Mouse (Mus musculus) neural tube, embryonic 15.5 days (tissue): Measurements from ENCODE around the gene Kpna1. TPM values are rescaled to one million over a fixed set of nuclear protein-coding genes. Genes with fewer than 3 reads are reported as not detected.
A peak's percentile ranks its signal among the peaks of the same experiment; 100 is the strongest.

ENCODE experiments used
- ATAC-seq: fragments of 200-750 bp; cut with Nextera tagmentation; 2 replicates; pipeline ENCODE4 v1.8.0; 2017; ENCODE audit warnings: mild to moderate bottlenecking, moderate TSS enrichment, moderate library complexity; ENCODE audit not compliant: low FRiP score
- H3K27ac ChIP-seq: fragments of 300-500 bp; sonication (generic); replicated peaks from 2 replicates; pipeline ENCODE4 v1.5.1; 2015; ENCODE audit warnings: mild to moderate bottlenecking, inconsistent platforms
- H3K27me3 ChIP-seq: fragments of 300-500 bp; sonication (generic); replicated peaks from 2 replicates; pipeline ENCODE4 v1.6.1; 2015; ENCODE audit warnings: inconsistent platforms
- H3K36me3 ChIP-seq: fragments of 300-500 bp; sonication (generic); 2 replicates; pipeline ENCODE4 v1.6.1; 2015; ENCODE audit warnings: inconsistent platforms
- H3K4me1 ChIP-seq: fragments of 300-500 bp; sonication (generic); 2 replicates; pipeline ENCODE4 v1.6.1; 2015; ENCODE audit warnings: inconsistent platforms
- H3K4me2 ChIP-seq: fragments of 300-500 bp; sonication (generic); 2 replicates; pipeline ENCODE4 v1.6.1; 2015; ENCODE audit warnings: inconsistent platforms, mild to moderate bottlenecking, moderate library complexity
- H3K4me3 ChIP-seq: fragments of 300-500 bp; sonication (generic); replicated peaks from 2 replicates; pipeline ENCODE4 v1.5.1; 2015; ENCODE audit warnings: mild to moderate bottlenecking, inconsistent platforms
- H3K9ac ChIP-seq: fragments of 300-500 bp; sonication (generic); replicated peaks from 2 replicates; pipeline ENCODE4 v1.6.1; 2015; ENCODE audit warnings: mild to moderate bottlenecking, inconsistent platforms
- H3K9me3 ChIP-seq: fragments of 300-500 bp; sonication (generic); replicated peaks from 2 replicates; pipeline ENCODE4 v1.6.1; 2016; ENCODE audit warnings: inconsistent platforms
- WGBS: fragments of 180-500 bp; shearing (Covaris S2); methylation state at CpG from one replicate; pipeline ENCODE4 v1.1.7; 2015; ENCODE audit warnings: mixed read lengths; 5-methylcytosine and 5-hydroxymethylcytosine counted together
- polyA plus RNA-seq: library from polyadenylated mRNA; unstranded; fragments of >200 nt; fragmentation: Nextera tagmentation; extraction: Ambion mirVana; gene quantifications from 2 replicates; pipeline ENCODE4 v1.2.1, GENCODE M21; 2015

The Kpna1 gene
- polyA plus RNA-seq, 1 experiment from 2014 or later, result 65.6 TPM

DNA sequence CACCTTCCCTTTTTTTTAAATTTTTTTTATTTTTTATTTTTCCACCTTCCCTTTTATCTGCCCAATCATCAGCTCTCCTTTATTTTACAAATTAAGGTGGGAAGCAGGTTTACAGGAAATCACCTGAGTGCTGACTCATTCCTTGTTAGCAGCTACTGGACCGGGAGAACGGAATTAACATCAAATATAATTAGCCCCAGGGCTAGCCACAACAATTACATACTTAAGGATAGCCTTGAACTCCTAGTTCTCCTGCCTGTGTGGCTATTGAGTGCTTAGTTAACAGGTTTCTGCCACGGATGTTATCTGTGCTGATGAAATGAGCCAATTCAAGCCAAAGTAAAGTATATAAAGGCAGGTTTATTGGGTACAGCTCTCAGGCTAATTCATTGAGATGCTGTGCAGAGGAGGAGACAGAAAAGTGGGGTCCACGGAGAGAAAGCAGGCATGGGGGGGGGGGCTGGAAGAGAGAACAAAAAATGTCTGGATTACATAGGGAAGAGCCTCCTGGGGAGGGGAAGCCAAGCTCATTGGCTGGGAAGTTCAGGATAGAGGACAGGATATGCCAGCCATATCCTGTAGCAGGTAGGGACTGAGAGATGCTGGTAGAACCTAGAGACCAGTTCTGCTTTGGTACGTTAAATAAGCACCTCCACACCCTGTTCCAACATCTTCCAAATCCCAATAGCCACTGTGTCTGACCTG is 12.0 kb upstream of the Kpna1 start:
- no peaks in the 10 kb centered on the region for H3K36me3 ChIP-seq
- H3K4me1 ChIP-seq, result no peaks in the 10 kb centered on the region
- 49% methylated on average over 5 of the region's 5 CpGs for WGBS
- no peaks in the 10 kb centered on the region for H3K9me3 ChIP-seq
- H3K4me3 ChIP-seq, result no peak overlapping the region
- H3K9ac ChIP-seq, result no peak overlapping the region
- no peak overlapping the region for H3K27ac ChIP-seq
- no peak for ATAC-seq
- H3K27me3 ChIP-seq, result no peaks in the 10 kb centered on the region
- H3K4me2 ChIP-seq, result no peak overlapping the region

DNA sequence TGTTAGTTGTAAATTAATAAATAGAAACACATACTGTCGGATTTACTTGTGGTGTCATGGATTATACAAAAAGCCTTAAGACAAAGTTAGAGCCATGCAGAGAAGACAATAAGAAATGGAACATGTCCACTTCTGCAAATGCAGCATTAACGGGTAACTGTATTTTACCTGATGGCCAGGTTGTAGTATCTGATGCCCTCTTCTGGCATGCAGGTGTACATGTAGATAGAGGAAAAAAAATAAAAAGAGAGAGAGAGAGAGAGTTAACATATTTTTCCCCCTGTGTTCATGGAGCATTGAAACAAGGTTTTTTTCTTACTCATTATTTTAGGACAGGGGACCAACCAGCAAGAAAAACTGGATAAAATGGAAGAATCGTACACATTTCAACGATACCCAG is 11.2 kb upstream of the Kpna1 start:
- H3K9me3 ChIP-seq, result no peaks in the 10 kb centered on the region
- no peak overlapping the region for H3K9ac ChIP-seq
- no peaks in the 10 kb centered on the region for H3K27me3 ChIP-seq
- H3K4me1 ChIP-seq, result no peaks in the 10 kb centered on the region
- no peak overlapping the region for H3K27ac ChIP-seq
- H3K4me2 ChIP-seq, result no peak overlapping the region
- ATAC-seq, result no peak
- H3K4me3 ChIP-seq, result no peak overlapping the region
- WGBS, result 88% methylated on average over 4 of the region's 4 CpGs
- no peaks in the 10 kb centered on the region for H3K36me3 ChIP-seq

DNA sequence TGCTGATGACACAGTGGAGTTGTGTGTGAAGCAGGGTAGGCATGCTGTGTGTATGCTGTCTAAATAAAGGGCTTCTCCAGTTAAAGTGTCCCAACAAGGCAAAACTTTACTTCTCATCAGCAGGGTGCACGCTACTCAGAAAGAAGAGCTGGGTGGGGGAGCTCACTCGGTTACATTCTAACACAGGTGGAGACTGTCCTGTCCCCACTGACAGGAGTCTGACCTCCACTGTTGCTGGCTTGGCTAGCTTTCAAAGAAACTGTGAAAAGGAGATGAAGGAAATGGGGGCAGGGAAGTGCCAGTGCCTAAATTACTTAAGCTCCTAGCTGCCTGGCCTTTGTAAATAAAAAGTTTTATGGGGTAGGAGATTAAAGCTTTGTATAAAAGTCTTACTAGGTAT is 10.4 kb upstream of the Kpna1 start:
- H3K9me3 ChIP-seq, result no peaks in the 10 kb centered on the region
- no peak overlapping the region for H3K9ac ChIP-seq
- H3K4me2 ChIP-seq, result no peak overlapping the region
- ATAC-seq, result no peak
- 52% methylated on average over 2 of the region's 2 CpGs for WGBS
- H3K4me1 ChIP-seq, result no peaks in the 10 kb centered on the region
- H3K27ac ChIP-seq, result no peak overlapping the region
- H3K36me3 ChIP-seq, result no peaks in the 10 kb centered on the region
- no peaks in the 10 kb centered on the region for H3K27me3 ChIP-seq
- no peak overlapping the region for H3K4me3 ChIP-seq

DNA sequence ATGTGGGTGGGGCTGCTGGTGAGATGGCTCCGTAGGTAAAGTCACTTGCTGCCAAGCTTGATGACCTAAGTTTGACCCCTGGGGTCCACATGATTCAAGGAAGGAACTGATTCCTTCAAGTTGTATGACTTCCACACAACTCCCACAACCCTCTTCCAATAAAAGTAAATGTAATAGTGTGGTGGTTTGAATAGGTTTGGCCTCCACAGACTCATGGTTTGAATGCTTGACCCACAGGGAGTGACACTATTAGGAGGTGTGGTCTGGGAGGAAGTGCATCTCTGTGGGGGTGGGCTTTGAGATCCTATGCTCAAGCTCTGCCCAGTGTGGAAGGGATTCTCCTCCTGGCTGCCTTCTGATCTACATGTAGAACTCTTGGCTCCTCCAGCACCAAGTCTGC is 4.5 kb upstream of the Kpna1 start:
- Histone ChIP-seq H3K4me2 (no peak overlapping the region), H3K4me1 (no peaks in the 10 kb centered on the region), H3K36me3 (no peaks in the 10 kb centered on the region), H3K4me3 (no peak overlapping the region), H3K9ac (no peak overlapping the region), H3K27ac (no peak overlapping the region), H3K9me3 (no peaks in the 10 kb centered on the region), H3K27me3 (no peaks in the 10 kb centered on the region)
- WGBS, result 58% methylated on average over 1 of the region's 1 CpGs
- ATAC-seq, result no peak

DNA sequence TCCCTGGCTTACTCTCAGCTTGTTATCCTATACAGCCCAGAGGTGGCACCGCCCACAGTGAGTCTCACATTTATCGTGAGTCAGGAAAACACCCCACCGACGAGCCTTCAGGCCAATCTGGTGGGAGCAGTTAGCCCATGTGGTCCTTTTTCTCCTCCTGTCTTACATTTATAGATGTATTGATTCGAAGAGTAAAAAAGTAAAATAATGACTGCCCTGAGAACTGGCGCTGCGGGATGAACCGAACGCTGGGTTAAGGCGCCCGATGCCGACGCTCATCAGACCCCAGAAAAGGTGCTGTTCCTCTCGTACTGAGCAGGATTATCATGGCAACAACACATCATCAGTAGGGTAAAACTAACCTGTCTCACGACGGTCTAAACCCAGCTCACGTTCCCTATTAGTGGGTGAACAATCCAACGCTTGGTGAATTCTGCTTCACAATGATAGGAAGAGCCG is 2.8 kb downstream of the Kpna1 start:
- Histone ChIP-seq H3K9ac (no peak overlapping the region), H3K4me3 (no peak overlapping the region), H3K4me1 (peaks cover 19% of the 10 kb centered on the region), H3K27me3 (0 out of 2 replicates have a peak, but pooled peaks cover 7% of the 10 kb centered on the region), H3K36me3 (no peaks in the 10 kb centered on the region), H3K4me2 (no peak overlapping the region), H3K9me3 (0 out of 2 replicates have a peak, but pooled peaks cover 3% of the 10 kb centered on the region), H3K27ac (no peak overlapping the region)
- ATAC-seq, result peak; percentile 33; the same call in 1 of the 2 replicates
- 51% methylated on average over 19 of the region's 19 CpGs for WGBS

DNA sequence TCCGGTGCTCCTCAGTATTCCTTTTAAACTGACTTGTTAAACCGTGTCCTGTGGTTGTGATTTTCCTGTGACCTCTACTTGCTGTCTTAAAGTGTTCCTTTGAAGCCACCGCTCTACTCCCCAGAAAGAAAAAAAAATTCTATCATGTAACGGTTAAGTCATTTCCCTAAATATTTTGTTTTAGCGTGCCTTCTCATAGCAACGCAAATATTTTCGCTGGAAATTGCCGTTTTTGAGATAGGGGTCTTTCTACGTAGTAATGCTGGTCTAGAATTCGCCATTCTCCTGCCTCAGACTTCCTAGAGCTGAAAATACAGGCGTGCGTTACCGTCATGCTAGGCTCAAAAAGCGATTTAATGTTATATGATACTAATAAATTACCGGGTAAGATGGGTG is 4.0 kb downstream of the Kpna1 start:
- 4% methylated on average over 15 of the region's 15 CpGs for WGBS
- Histone ChIP-seq H3K9ac (peak overlapping the region; percentile 69), H3K4me1 (peaks cover 25% of the 10 kb centered on the region), H3K9me3 (0 out of 2 replicates have a peak, but pooled peaks cover 3% of the 10 kb centered on the region), H3K27ac (peak overlapping the region; percentile 96), H3K27me3 (0 out of 2 replicates have a peak, but pooled peaks cover 7% of the 10 kb centered on the region), H3K36me3 (no peaks in the 10 kb centered on the region), H3K4me3 (peak overlapping the region; percentile 65), H3K4me2 (peak overlapping the region; percentile 67)
- peak; percentile 15; the same call in 1 of the 2 replicates for ATAC-seq

DNA sequence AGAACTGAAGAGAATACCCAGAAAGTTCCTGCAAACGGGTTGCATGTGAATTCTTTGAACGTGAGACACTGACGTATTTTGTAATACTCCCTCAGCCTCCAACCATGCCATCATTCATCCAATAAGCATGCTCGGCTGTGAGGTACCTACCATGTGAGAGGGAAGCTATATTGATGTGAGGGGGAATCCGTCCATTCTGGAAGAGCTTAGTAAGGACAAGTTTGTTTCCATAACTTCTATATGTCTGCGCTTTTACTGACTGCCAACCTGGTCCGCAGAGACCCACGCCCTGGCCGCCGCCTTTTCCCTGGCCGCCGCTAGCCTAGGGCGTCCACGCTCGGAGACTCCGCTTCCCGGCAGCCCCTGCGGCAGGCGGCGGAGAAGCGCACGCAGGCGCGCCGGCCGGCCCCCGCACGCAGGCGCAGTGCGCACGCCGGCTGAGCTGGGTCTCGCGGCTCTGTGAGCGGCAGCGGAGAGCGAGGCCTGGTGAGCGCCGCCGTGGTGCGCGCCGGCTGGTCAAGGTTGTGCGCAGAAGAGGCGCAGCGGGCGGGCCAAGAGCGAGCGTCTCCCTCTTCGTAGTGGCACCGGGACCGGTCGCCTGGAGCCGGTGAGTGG is 4.5 kb downstream of the Kpna1 start:
- H3K9me3 ChIP-seq, result 0 out of 2 replicates have a peak, but pooled peaks cover 3% of the 10 kb centered on the region
- peak; percentile 96 for ATAC-seq
- 0 out of 2 replicates have a peak, but pooled peaks cover 7% of the 10 kb centered on the region for H3K27me3 ChIP-seq
- peak overlapping the region; percentile 96 for H3K27ac ChIP-seq
- peak overlapping the region; percentile 67 for H3K4me2 ChIP-seq
- H3K4me3 ChIP-seq, result peak overlapping the region; percentile 65
- H3K9ac ChIP-seq, result peak overlapping the region; percentile 69
- peaks cover 28% of the 10 kb centered on the region for H3K4me1 ChIP-seq
- under 1% methylated on average over 52 of the region's 54 CpGs for WGBS
- no peaks in the 10 kb centered on the region for H3K36me3 ChIP-seq

DNA sequence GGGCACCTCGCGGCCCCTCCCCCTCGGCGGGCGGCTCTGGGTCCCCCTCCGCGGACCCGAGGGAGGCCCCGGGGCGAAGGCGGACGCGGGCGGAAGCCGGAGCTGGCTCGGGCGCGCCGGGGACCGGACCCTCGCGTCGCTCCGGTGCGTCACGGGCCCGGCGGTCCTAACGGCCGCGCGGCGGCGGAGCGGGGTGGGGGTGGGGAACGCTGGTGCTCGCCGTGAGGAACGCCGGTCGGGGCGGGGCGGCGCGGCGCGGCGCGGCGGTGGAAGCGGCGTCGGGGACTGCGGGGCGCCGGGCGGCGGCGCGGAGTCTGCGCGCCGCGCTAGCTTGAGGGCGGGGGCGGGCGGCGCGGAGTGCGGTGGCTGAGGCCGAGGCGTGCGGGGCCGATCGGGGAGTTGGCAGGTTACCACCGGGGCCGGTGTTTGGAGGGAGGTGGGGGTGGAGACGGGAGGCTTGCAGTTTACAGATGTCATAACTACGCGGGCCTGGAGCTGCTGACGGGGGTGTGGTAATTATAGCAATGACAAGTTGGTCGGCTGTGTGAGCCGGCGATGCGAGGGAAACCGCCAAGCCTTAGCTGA is 5.1 kb downstream of the Kpna1 start:
- Histone ChIP-seq H3K27ac (peak overlapping the region; percentile 96), H3K9me3 (0 out of 2 replicates have a peak, but pooled peaks cover 3% of the 10 kb centered on the region), H3K9ac (peak overlapping the region; percentile 69), H3K36me3 (no peaks in the 10 kb centered on the region), H3K27me3 (0 out of 2 replicates have a peak, but pooled peaks cover 7% of the 10 kb centered on the region), H3K4me3 (peak overlapping the region; percentile 65), H3K4me1 (peaks cover 28% of the 10 kb centered on the region), H3K4me2 (peak overlapping the region; percentile 67)
- under 1% methylated on average over 70 of the region's 86 CpGs for WGBS
- ATAC-seq, result peak; percentile 86

DNA sequence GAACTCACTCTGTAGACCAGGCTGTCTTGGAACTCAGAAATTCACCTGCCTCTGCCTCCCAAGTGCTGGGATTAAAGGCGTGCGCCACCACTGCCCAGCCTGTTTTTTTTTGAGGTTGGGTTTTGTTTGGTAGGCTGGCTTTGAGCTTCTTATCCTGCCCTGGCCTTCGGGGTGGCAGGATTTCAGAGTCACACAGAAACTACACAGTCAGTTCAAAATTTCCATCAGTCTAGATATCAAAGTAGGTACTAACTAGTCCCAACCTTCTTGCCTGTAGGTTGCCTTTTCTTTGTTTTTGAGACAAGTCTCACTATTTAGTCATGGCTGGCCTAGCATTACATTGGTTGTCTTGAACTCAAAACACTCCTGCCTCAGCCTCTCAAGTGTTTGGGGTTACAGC is 5.9 kb downstream of the Kpna1 start:
- WGBS, result 63% methylated on average over 3 of the region's 3 CpGs
- no peak overlapping the region for H3K27ac ChIP-seq
- peak overlapping the region; percentile 65 for H3K4me3 ChIP-seq
- no peak overlapping the region for H3K9ac ChIP-seq
- H3K27me3 ChIP-seq, result 0 out of 2 replicates have a peak, but pooled peaks cover 7% of the 10 kb centered on the region
- no peak for ATAC-seq
- no peaks in the 10 kb centered on the region for H3K36me3 ChIP-seq
- H3K4me2 ChIP-seq, result peak overlapping the region; percentile 67
- peaks cover 28% of the 10 kb centered on the region for H3K4me1 ChIP-seq
- 0 out of 2 replicates have a peak, but pooled peaks cover 3% of the 10 kb centered on the region for H3K9me3 ChIP-seq

DNA sequence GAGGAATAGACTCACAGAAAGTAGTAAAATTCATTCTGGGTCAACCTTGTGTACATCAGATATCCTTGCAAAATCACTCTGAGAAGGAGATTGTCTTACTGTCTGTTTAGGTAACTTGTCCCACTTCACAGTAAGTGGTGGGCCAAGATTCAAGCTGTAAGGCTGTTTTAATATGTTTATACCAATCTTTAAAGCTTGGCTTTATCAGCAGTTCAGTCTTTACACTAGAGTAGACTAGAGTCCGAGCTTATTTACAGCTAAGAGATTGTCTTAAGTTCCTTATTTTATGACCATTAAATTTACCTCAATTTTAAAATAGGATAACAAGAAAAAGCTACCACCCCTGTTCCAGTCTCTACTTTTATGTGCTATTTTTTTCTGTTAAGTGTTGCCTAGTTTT is 9.4 kb downstream of the Kpna1 start:
- Histone ChIP-seq H3K27ac (no peak overlapping the region), H3K4me3 (no peak overlapping the region), H3K9ac (no peak overlapping the region), H3K36me3 (no peaks in the 10 kb centered on the region), H3K27me3 (no peaks in the 10 kb centered on the region), H3K4me2 (no peak overlapping the region), H3K9me3 (no peaks in the 10 kb centered on the region), H3K4me1 (peaks cover 25% of the 10 kb centered on the region)
- ATAC-seq, result no peak
- 84% methylated on average over 1 of the region's 1 CpGs for WGBS

DNA sequence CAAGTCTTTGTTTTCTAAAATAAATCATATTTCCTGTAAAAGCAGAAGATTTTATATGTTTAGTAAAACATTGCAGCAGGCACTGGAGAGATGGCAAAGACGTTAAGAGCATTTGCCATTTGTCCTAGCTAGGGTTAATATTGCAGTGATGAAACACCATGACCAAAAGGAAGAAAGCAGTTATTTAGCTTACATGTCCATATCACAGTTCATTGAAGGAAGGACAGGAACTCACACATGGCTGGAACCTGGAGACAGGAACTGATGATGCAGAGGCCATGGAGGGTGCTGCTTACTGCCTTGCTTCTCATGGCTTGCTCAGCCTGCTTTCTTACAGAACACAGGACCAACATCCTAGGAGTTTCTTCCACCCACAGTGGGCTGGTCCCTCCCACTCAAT is 13.8 kb downstream of the Kpna1 start:
- Histone ChIP-seq H3K27me3 (no peaks in the 10 kb centered on the region), H3K27ac (no peak overlapping the region), H3K36me3 (no peaks in the 10 kb centered on the region), H3K4me2 (no peak overlapping the region), H3K9me3 (no peaks in the 10 kb centered on the region), H3K9ac (no peak overlapping the region), H3K4me1 (peaks cover 4% of the 10 kb centered on the region; the same call in 1 of the 2 replicates), H3K4me3 (no peak overlapping the region)
- no peak for ATAC-seq
- 78% methylated on average over 1 of the region's 1 CpGs for WGBS
